Comparison of ENCODE assay signal across 23 mouse cellular contexts in the genomic region with DNA sequence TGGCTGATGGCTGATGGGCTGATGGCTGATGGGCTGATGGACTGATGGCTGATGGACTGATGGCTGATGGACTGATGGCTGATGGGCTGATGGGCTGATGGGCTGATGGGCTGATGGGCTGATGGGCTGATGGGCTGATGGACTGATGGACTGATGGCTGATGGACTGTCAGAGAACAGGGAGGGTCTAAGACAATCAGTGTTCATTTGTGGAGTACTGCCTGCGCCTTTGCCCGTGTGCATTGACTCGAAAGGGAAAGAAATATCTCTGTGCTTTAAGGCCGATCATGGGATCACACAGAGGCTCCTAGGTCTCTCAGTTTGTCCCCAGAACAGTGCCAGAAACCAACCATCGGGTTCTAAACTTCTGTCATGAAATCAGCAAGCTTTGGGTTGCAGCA. TPM values are rescaled to one million over a fixed set of nuclear protein-coding genes. Genes with fewer than 3 reads are reported as not detected.
DNase-seq lines count a peak whose midpoint lies in the region; ATAC-seq and TF ChIP-seq lines count a peak whose summit lies in the region.
"Had no signal": no experiment of that assay in that cellular context is flagged by ENCODE, and none has a peak within 500 bp of the region (broad histone marks: within the 10 kb centered on the region; RNA-seq: fewer than 3 reads in every experiment).

No protein-coding gene starts in this region.

- H3K9me3 ChIP-seq in lung, embryonic 14.5 days (ENCODE audit: low read depth, low read length) = no peaks in the 10 kb centered on the region
- H3K9me3 ChIP-seq in lung, postnatal 0 days (ENCODE audit: low read length) = no peaks in the 10 kb centered on the region
- H3K9me3 ChIP-seq: embryonic facial prominence, embryonic 10.5 days; embryonic facial prominence, embryonic 12.5 days; forebrain, embryonic 13.5 days; forebrain, embryonic 15.5 days; G1E had no signal

- no peak overlapping the region for H3K9ac ChIP-seq in lung, embryonic 14.5 days
- no peak overlapping the region for H3K9ac ChIP-seq in lung, postnatal 0 days (replicated peaks; ENCODE audit: low read depth)
- H3K9ac ChIP-seq: embryonic facial prominence, embryonic 12.5 days; forebrain, embryonic 13.5 days; forebrain, embryonic 15.5 days had no signal

- WGBS in lung, embryonic 14.5 days = 55% methylated on average over 5 of the region's 5 CpGs
- 67% methylated on average over 5 of the region's 5 CpGs for WGBS in lung, postnatal 0 days
- WGBS in lung, adult 2 months = 83% methylated on average over 5 of the region's 5 CpGs

- no peaks in the 10 kb centered on the region for H3K27me3 ChIP-seq in lung, embryonic 14.5 days (ENCODE audit: insufficient read depth, low read length)
- no peaks in the 10 kb centered on the region for H3K27me3 ChIP-seq in lung, postnatal 0 days (replicated peaks; ENCODE audit: insufficient read depth, low read length)
- H3K27me3 ChIP-seq: embryonic facial prominence, embryonic 12.5 days; forebrain, embryonic 13.5 days; forebrain, embryonic 15.5 days; Patski had no signal

- TF ChIP-seq EP300 in lung, postnatal 0 days (IDR thresholded peaks at IDR 0.05) = 0 out of 2 replicates have a peak, but pooled peaks have one; percentile 21

- no peaks in the 10 kb centered on the region for H3K36me3 ChIP-seq in lung, embryonic 14.5 days (ENCODE audit: insufficient read depth)
- no peaks in the 10 kb centered on the region for H3K36me3 ChIP-seq in lung, postnatal 0 days (ENCODE audit: insufficient read depth, low read length)
- H3K36me3 ChIP-seq: embryonic facial prominence, embryonic 10.5 days; embryonic facial prominence, embryonic 12.5 days; forebrain, embryonic 15.5 days; G1E had no signal

- no peak for TF ChIP-seq POLR2A in lung, adult 2 months (IDR thresholded peaks at IDR 0.05; ENCODE audit: borderline replicate concordance, extremely low read depth, low read depth, low read length)

- no peak for ATAC-seq in lung, embryonic 14.5 days (ENCODE audit: insufficient read depth)
- ATAC-seq in lung, postnatal 0 days = peak; percentile 40; the same call in 1 of the 2 replicates
- ATAC-seq: activated CD4-positive, CD25-positive, alpha-beta regulatory T cell, adult 4 months; CD4-positive, CD25-positive, alpha-beta regulatory T cell, adult 4 months; forebrain, embryonic 13.5 days; forebrain, embryonic 15.5 days; Patski had no signal

- peaks cover 4% of the 10 kb centered on the region; the same call in 1 of the 2 replicates for H3K4me1 ChIP-seq in lung, embryonic 14.5 days (ENCODE audit: insufficient read depth)
- no peaks in the 10 kb centered on the region for H3K4me1 ChIP-seq in lung, postnatal 0 days (ENCODE audit: insufficient read depth, low read depth, low read length)
- peaks cover 7% of the 10 kb centered on the region for H3K4me1 ChIP-seq in lung, adult 2 months (ENCODE audit: control insufficient read depth, insufficient read depth, low read length)
- H3K4me1 ChIP-seq: forebrain, embryonic 13.5 days; forebrain, embryonic 15.5 days had no signal

- no peak overlapping the region for H3K4me2 ChIP-seq in lung, embryonic 14.5 days
- no peak overlapping the region for H3K4me2 ChIP-seq in lung, postnatal 0 days (replicated peaks; ENCODE audit: low read depth, low read length)
- H3K4me2 ChIP-seq: embryonic facial prominence, embryonic 12.5 days; forebrain, embryonic 13.5 days; forebrain, embryonic 15.5 days had no signal

- no peak for TF ChIP-seq CTCF in lung, embryonic 14.5 days (IDR thresholded peaks at IDR 0.05; ENCODE audit: low read depth)
- no peak for TF ChIP-seq CTCF in lung, postnatal 0 days (IDR thresholded peaks at IDR 0.05)
- TF ChIP-seq CTCF in lung, adult 2 months (IDR thresholded peaks at IDR 0.05; ENCODE audit: insufficient read depth, low read length) = no peak

- DNase-seq in lung, embryonic 14.5 days = peak; percentile 40
- DNase-seq in lung, postnatal 25 days (ENCODE audit: low spot score) = no peak
- DNase-seq in lung, postnatal 0 days (ENCODE audit: low spot score) = peak; percentile 67
- no peak for DNase-seq in lung, postnatal 14 days
- peak; percentile 24 to 70 for DNase-seq in lung, postnatal 4 days
- no peak for DNase-seq in lung, adult 2 months
- DNase-seq: adrenal gland, adult 8-10 months; adrenal gland, postnatal 14 days; adrenal gland, postnatal 36 days; B cell, adult 2 months; cerebellum, adult 11-12 months; cerebellum, adult 2 months; cerebellum, adult 9-10 months; cerebellum, postnatal 10 days; cerebellum, postnatal 25 days had no signal

- no peak overlapping the region for H3K4me3 ChIP-seq in lung, embryonic 14.5 days (ENCODE audit: low read depth, low read length)
- H3K4me3 ChIP-seq in lung, postnatal 0 days (ENCODE audit: low read depth, low read length) = no peak overlapping the region
- no peak overlapping the region for H3K4me3 ChIP-seq in lung, adult 2 months (replicated peaks; ENCODE audit: extremely low read depth, low read depth, low read length)
- H3K4me3 ChIP-seq: embryonic facial prominence, embryonic 10.5 days; embryonic facial prominence, embryonic 12.5 days; forebrain, embryonic 13.5 days; forebrain, embryonic 15.5 days had no signal

- no peak overlapping the region for H3K27ac ChIP-seq in lung, embryonic 14.5 days (ENCODE audit: low read depth)
- H3K27ac ChIP-seq in lung, postnatal 0 days (ENCODE audit: low read length) = peak overlapping the region; percentile 39; the same call in 1 of the 2 replicates
- H3K27ac ChIP-seq: embryonic facial prominence, embryonic 10.5 days; embryonic facial prominence, embryonic 12.5 days; forebrain, embryonic 13.5 days; forebrain, embryonic 15.5 days had no signal

RNA-seq across cellular contexts. Expression of a gene that starts 34.4 kb away (rescaled TPM):
- 1.8 and 1.9 TPM in 2 replicates for polyA plus RNA-seq in lung, embryonic 14.5 days (2014; fragmentation: Nextera tagmentation; extraction: Ambion mirVana)
- polyA plus RNA-seq in lung, postnatal 0 days (2015; fragmentation: Nextera tagmentation; extraction: Ambion mirVana) = 9.5 and 9.8 TPM in 2 replicates
- polyA plus RNA-seq in lung, adult 2 months (2012; rRNA removed) = 17.8 and 25.7 TPM in 2 replicates
- polyA plus RNA-seq: activated CD4-positive, CD25-positive, alpha-beta regulatory T cell, adult 4 months; CD4-positive, CD25-positive, alpha-beta regulatory T cell, adult 4 months; G1E had no signal

Comparison
In these comparisons a context has a peak if more than half of its experiments do, and no peak if none do; other contexts are left out.
1. DNase-seq: peak in lung, embryonic 14.5 days (single experiment), lung, postnatal 0 days (single experiment) and lung, postnatal 4 days (2 of 2); none in lung, postnatal 25 days (single experiment), lung, postnatal 14 days (single experiment) and lung, adult 2 months (single experiment).